Mouse (Mus musculus) T-helper 1 cell (primary cell): ENCODE data around the gene Gstm2.
"Not testable (repeated sequence)": the region's sequence is repeated elsewhere in the genome, so short reads cannot be mapped to it uniquely, and the experiment has no call there.

ENCODE experiments used
- in situ Hi-C: fragments of 300-600 bp; cut with MboI, MseI; formaldehyde crosslinking; loops from one replicate; pipeline ENCODE4 v1.15.1; 2025; ENCODE audit warnings: high pct_unique_total_duplicates

Gene Gstm2

GRCm38 (mm10) chr3:107986041-107986562 lies at the start of gene Gstm2:
Gene Gstm2 (minus strand): TSS chr3:107986453.
- in situ Hi-C loops = no loop called here

- in situ Hi-C loops = no loop called here
These were observed 46.9 kb upstream of the Gstm2 start for GRCm38 (mm10) chr3:108033156-108033555.

- in situ Hi-C loops = no loop called here
These were observed 45.9 kb upstream of the Gstm2 start for GRCm38 (mm10) chr3:108032113-108032512.

GRCm38 (mm10) chr3:108028641-108029365 lies 42.5 kb upstream of the Gstm2 start:
- in situ Hi-C loops = loop anchor here (10.0 kb wide), 1 partner anchor 906 kb away; the partner anchor contains the start of gene Henmt1

- in situ Hi-C loops = loop anchor here (10.0 kb wide), 1 partner anchor 908 kb away; the partner anchor contains the start of gene Henmt1
These were observed 40.3 kb upstream of the Gstm2 start for GRCm38 (mm10) chr3:108026597-108026996.

- in situ Hi-C loops = loop anchor here (10.0 kb wide), 1 partner anchor 909 kb away; the partner anchor contains the start of gene Henmt1
These were observed 39.8 kb upstream of the Gstm2 start for GRCm38 (mm10) chr3:108026049-108026448.

GRCm38 (mm10) chr3:108025318-108025717 lies 39.1 kb upstream of the Gstm2 start:
- in situ Hi-C loops = loop anchor here (10.0 kb wide), 1 partner anchor 909 kb away; the partner anchor contains the start of gene Henmt1

- in situ Hi-C loops = loop anchor here (10.0 kb wide), 1 partner anchor 912 kb away; the partner anchor contains the start of gene Henmt1
These were observed 36.4 kb upstream of the Gstm2 start for GRCm38 (mm10) chr3:108022650-108023049.

- in situ Hi-C loops = loop anchor here (10.0 kb wide), 1 partner anchor 914 kb away; the partner anchor contains the start of gene Henmt1
These were observed 34.2 kb upstream of the Gstm2 start for GRCm38 (mm10) chr3:108020351-108021022.

- in situ Hi-C loops = not testable (repeated sequence)
These were observed 33.0 kb upstream of the Gstm2 start for GRCm38 (mm10) chr3:108019226-108019625.

- in situ Hi-C loops = no loop called here
These were observed 32.1 kb upstream of the Gstm2 start for GRCm38 (mm10) chr3:108018190-108018820.

- in situ Hi-C loops = no loop called here
These were observed 31.4 kb upstream of the Gstm2 start, which contains the start of gene Gstm1 for GRCm38 (mm10) chr3:108017473-108018189. Gene Gstm1 (minus strand): TSS chr3:108017973.

- in situ Hi-C loops = not testable (repeated sequence)
These were observed 30.2 kb upstream of the Gstm2 start for GRCm38 (mm10) chr3:108016468-108016867.

GRCm38 (mm10) chr3:108014974-108015346 lies 28.7 kb upstream of the Gstm2 start:
- in situ Hi-C loops = no loop called here

- in situ Hi-C loops = no loop called here
These were observed 28.1 kb upstream of the Gstm2 start for GRCm38 (mm10) chr3:108014098-108014973.

GRCm38 (mm10) chr3:108013331-108013871 lies 27.1 kb upstream of the Gstm2 start:
- in situ Hi-C loops = no loop called here

GRCm38 (mm10) chr3:108011558-108011957 lies 25.3 kb upstream of the Gstm2 start:
- in situ Hi-C loops = no loop called here

- in situ Hi-C loops = no loop called here
These were observed 24.0 kb upstream of the Gstm2 start for GRCm38 (mm10) chr3:108010286-108010685.

GRCm38 (mm10) chr3:108002021-108002420 lies 15.8 kb upstream of the Gstm2 start:
- in situ Hi-C loops = no loop called here

- in situ Hi-C loops = no loop called here
These were observed 13.2 kb upstream of the Gstm2 start for GRCm38 (mm10) chr3:107999491-107999890.
